Mouse (Mus musculus): Measurements from ENCODE around the gene Fosb. TPM values are rescaled to one million over a fixed set of nuclear protein-coding genes. Genes with fewer than 3 reads are reported as not detected.

The Fosb gene
- polyA plus RNA-seq, 1 experiment from 2014 or later, result not detected

DNA sequence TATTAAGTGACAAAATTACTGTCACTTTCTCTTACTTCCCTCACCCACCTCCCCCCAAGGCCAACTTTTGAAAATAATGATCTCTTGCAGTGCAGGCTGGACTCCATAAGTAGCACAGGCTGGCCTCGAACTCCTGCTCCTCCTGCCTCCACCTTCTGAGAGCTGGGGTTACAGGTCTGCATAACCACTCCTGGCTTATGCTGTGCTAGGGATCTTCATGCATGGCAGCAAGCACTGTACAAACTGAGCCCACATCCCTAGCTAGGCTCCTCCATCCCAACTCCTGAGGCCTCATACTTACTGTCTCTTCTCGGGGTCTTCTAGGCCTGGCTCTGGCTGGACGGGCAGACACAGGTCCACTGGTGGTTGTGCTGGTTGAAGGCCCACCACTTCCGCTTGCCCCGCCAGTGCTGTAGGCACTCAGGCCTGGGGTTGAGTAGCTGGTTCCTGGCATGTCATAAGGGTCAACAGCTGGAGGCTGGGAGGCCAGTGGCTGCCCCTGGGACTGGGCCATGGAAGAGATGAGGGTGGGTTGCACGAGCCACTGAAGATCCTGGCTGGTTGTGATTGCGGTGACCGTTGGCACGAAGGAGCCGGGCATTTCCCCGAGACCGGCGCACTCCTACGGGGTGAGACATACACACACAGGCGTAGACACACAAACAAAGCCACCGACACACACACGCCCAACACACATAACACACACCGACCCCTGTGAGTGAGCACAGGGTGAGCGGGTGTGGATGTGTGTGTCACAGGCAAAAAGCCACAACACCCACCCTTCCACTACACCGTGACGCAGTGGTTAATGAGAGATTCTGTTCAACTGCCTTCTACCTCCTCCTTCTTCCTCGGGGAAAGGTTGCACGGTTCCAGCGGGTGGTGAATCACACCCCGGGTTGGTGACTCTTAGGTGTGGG lies 2.8 kb downstream of the Fosb start:
- ATAC-seq (ENCODE audit: low FRiP score) (no peak), DNase-seq (ENCODE audit: low spot score) (no peak)
- H3K9ac ChIP-seq (ENCODE audit: low read depth, low read length), result no peak overlapping the region
- 74% methylated on average over 25 of the region's 25 CpGs for WGBS
- H3K9me3 ChIP-seq (ENCODE audit: control insufficient read depth, low read length), result no peaks in the 10 kb centered on the region
- peaks cover 56% of the 10 kb centered on the region for H3K27me3 ChIP-seq (ENCODE audit: control insufficient read depth, insufficient read depth, low read length)
- no peak overlapping the region for H3K4me3 ChIP-seq (ENCODE audit: low read depth, low read length)
- no peaks in the 10 kb centered on the region for H3K36me3 ChIP-seq (ENCODE audit: control insufficient read depth, insufficient read depth, low read length)
- H3K4me1 ChIP-seq (replicated peaks; ENCODE audit: control insufficient read depth, insufficient read depth, low read length), result peaks cover 3% of the 10 kb centered on the region; the same call in 1 of the 2 replicates
- no peak overlapping the region for H3K4me2 ChIP-seq (replicated peaks; ENCODE audit: low read depth, low read length)
- H3K27ac ChIP-seq (ENCODE audit: low read depth, low read length), result no peak overlapping the region

GRCm38 (mm10) chr7:19305796-19306765 lies 3.8 kb downstream of the Fosb start:
- H3K9me3 ChIP-seq (ENCODE audit: control insufficient read depth, low read length), result no peaks in the 10 kb centered on the region
- H3K4me3 ChIP-seq (ENCODE audit: low read depth, low read length), result no peak overlapping the region
- no peak overlapping the region for H3K27ac ChIP-seq (ENCODE audit: low read depth, low read length)
- H3K9ac ChIP-seq (ENCODE audit: low read depth, low read length), result no peak overlapping the region
- peaks cover 7% of the 10 kb centered on the region; the same call in 1 of the 2 replicates for H3K4me1 ChIP-seq (replicated peaks; ENCODE audit: control insufficient read depth, insufficient read depth, low read length)
- H3K36me3 ChIP-seq (ENCODE audit: control insufficient read depth, insufficient read depth, low read length), result no peaks in the 10 kb centered on the region
- DNase-seq (ENCODE audit: low spot score), result no peak
- ATAC-seq (ENCODE audit: low FRiP score), result no peak
- H3K4me2 ChIP-seq (replicated peaks; ENCODE audit: low read depth, low read length), result no peak overlapping the region
- WGBS, result 51% methylated on average over 16 of the region's 16 CpGs
- H3K27me3 ChIP-seq (ENCODE audit: control insufficient read depth, insufficient read depth, low read length), result peaks cover 61% of the 10 kb centered on the region

- Histone ChIP-seq H3K36me3 (ENCODE audit: control insufficient read depth, insufficient read depth, low read length) (no peaks in the 10 kb centered on the region), H3K9me3 (ENCODE audit: control insufficient read depth, low read length) (no peaks in the 10 kb centered on the region), H3K27me3 (ENCODE audit: control insufficient read depth, insufficient read depth, low read length) (peaks cover 61% of the 10 kb centered on the region), H3K27ac (ENCODE audit: low read depth, low read length) (no peak overlapping the region), H3K4me1 (replicated peaks; ENCODE audit: control insufficient read depth, insufficient read depth, low read length) (peaks cover 7% of the 10 kb centered on the region; the same call in 1 of the 2 replicates), H3K4me2 (replicated peaks; ENCODE audit: low read depth, low read length) (no peak overlapping the region), H3K4me3 (ENCODE audit: low read depth, low read length) (no peak overlapping the region), H3K9ac (ENCODE audit: low read depth, low read length) (no peak overlapping the region)
- DNase-seq (ENCODE audit: low spot score), result no peak
- no peak for ATAC-seq (ENCODE audit: low FRiP score)
- 15% methylated on average over 6 of the region's 6 CpGs for WGBS
Observed at GRCm38 (mm10) chr7:19305413-19305735, 4.5 kb downstream of the Fosb start.

- 1% methylated on average over 48 of the region's 48 CpGs for WGBS
- H3K27me3 ChIP-seq (ENCODE audit: control insufficient read depth, insufficient read depth, low read length), result peaks cover 61% of the 10 kb centered on the region
Observed at GRCm38 (mm10) chr7:19304501-19305412, 5.1 kb downstream of the Fosb start.

DNA sequence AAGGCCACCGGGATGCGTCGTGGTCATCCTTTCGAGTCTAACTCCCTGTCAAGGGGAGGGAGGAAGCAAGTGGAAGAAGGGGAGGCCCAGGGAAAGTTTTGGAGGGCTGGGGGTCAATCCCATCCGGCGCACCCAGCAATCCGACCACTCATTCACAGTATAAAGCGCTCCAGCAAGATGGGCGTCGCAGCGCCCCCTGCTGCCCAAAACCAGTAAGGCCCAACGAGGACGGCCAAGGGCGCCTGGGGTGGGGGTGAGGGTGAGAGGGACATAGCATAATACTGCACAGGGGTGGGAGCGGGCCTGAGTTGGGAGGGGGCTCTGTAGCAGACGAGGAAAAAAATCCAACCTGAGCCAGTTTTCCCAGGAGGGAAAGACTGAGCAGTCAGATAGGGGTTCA lies 6.1 kb downstream of the Fosb start:
- no peaks in the 10 kb centered on the region for H3K36me3 ChIP-seq (ENCODE audit: control insufficient read depth, insufficient read depth, low read length)
- H3K4me2 ChIP-seq (replicated peaks; ENCODE audit: low read depth, low read length), result no peak overlapping the region; the same call in 1 of the 2 replicates
- no peak overlapping the region for H3K9ac ChIP-seq (ENCODE audit: low read depth, low read length)
- DNase-seq (ENCODE audit: low spot score) (peak; percentile 93), ATAC-seq (ENCODE audit: low FRiP score) (no peak)
- peaks cover 4% of the 10 kb centered on the region; the same call in 1 of the 2 replicates for H3K4me1 ChIP-seq (replicated peaks; ENCODE audit: control insufficient read depth, insufficient read depth, low read length)
- H3K4me3 ChIP-seq (ENCODE audit: low read depth, low read length), result peak overlapping the region; percentile 1; the same call in 1 of the 2 replicates
- no peaks in the 10 kb centered on the region for H3K9me3 ChIP-seq (ENCODE audit: control insufficient read depth, low read length)
- WGBS, result 3% methylated on average over 16 of the region's 16 CpGs
- no peak overlapping the region for H3K27ac ChIP-seq (ENCODE audit: low read depth, low read length)
- H3K27me3 ChIP-seq (ENCODE audit: control insufficient read depth, insufficient read depth, low read length), result peaks cover 56% of the 10 kb centered on the region

More at GRCm38 (mm10) chr7:19304501-19305412, 5.1 kb downstream of the Fosb start:
- Histone ChIP-seq H3K4me3 (ENCODE audit: low read depth, low read length) (peak overlapping the region; percentile 21; the same call in 1 of the 2 replicates), H3K9ac (ENCODE audit: low read depth, low read length) (peak overlapping the region; percentile 4; the same call in 1 of the 2 replicates), H3K4me1 (replicated peaks; ENCODE audit: control insufficient read depth, insufficient read depth, low read length) (peaks cover 7% of the 10 kb centered on the region; the same call in 1 of the 2 replicates), H3K36me3 (ENCODE audit: control insufficient read depth, insufficient read depth, low read length) (no peaks in the 10 kb centered on the region), H3K4me2 (replicated peaks; ENCODE audit: low read depth, low read length) (peak overlapping the region; percentile 27), H3K9me3 (ENCODE audit: control insufficient read depth, low read length) (no peaks in the 10 kb centered on the region), H3K27ac (ENCODE audit: low read depth, low read length) (no peak overlapping the region)
- ATAC-seq (ENCODE audit: low FRiP score), result no peak
- peak; percentile 38 for DNase-seq (ENCODE audit: low spot score)

DNA sequence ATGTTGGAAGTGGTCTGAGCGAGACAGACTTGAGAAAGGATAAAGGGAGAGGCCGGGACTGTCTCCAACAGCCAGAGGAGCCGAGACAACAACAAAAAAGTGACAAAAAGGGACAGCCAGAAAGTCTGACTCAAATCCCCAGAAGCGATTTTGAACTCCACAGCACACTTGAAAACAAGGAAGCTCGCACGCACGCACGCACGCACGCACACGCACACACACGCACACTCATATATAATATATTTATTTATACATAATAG lies 6.9 kb downstream of the Fosb start:
- peaks cover 56% of the 10 kb centered on the region for H3K27me3 ChIP-seq (ENCODE audit: control insufficient read depth, insufficient read depth, low read length)
- WGBS, result 73% methylated on average over 12 of the region's 12 CpGs
- DNase-seq (ENCODE audit: low spot score), result no peak
- no peak overlapping the region for H3K4me2 ChIP-seq (replicated peaks; ENCODE audit: low read depth, low read length)
- H3K9me3 ChIP-seq (ENCODE audit: control insufficient read depth, low read length), result no peaks in the 10 kb centered on the region
- peaks cover 4% of the 10 kb centered on the region; the same call in 1 of the 2 replicates for H3K4me1 ChIP-seq (replicated peaks; ENCODE audit: control insufficient read depth, insufficient read depth, low read length)
- no peak overlapping the region for H3K9ac ChIP-seq (ENCODE audit: low read depth, low read length)
- no peak overlapping the region for H3K4me3 ChIP-seq (ENCODE audit: low read depth, low read length)
- H3K36me3 ChIP-seq (ENCODE audit: control insufficient read depth, insufficient read depth, low read length), result no peaks in the 10 kb centered on the region
- ATAC-seq (ENCODE audit: low FRiP score), result no peak
- H3K27ac ChIP-seq (ENCODE audit: low read depth, low read length), result no peak overlapping the region

DNA sequence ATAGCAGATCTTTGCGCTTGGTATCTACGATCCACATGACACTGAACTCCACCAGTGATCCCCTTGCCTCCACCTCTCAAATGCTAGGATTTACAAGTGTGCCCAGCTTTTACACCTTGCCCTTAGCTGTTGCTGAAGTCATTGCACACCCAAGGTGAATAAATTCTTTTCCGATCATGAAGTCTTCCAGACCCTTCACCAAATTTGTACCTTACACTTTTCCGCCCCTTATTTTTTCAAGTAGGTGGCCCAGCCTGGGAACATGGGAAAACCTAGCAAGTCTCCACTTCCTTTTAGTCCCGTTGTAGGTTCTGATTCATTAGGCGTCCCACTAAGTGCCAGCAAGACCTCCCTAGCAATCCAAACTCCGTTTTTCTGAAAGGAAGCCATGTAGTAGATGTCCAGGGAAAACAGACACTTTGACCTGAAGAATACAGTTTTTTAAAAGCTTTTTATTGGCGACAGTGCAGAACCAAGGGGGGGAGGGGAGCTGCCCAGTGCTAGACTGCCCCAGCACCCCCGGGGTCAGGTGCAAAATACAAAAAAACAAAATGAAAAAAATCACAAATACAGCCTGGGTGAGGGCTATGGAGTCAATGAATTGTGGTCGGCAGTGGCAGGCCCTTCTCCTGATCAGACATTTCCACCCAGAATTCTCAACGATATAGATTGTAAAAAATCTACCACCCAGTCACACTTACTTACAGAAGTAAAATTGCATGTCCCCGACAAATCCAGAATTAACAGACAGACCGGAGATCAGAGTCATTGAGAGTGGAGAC lies 7.4 kb downstream of the Fosb start:
- H3K4me1 ChIP-seq (replicated peaks; ENCODE audit: control insufficient read depth, insufficient read depth, low read length), result peaks cover 4% of the 10 kb centered on the region; the same call in 1 of the 2 replicates
- 53% methylated on average over 13 of the region's 13 CpGs for WGBS
- 0 out of 2 replicates have a peak overlapping the region, but pooled peaks have one; percentile 17 for H3K4me2 ChIP-seq (replicated peaks; ENCODE audit: low read depth, low read length)
- ATAC-seq (ENCODE audit: low FRiP score) (no peak), DNase-seq (ENCODE audit: low spot score) (no peak)
- H3K36me3 ChIP-seq (ENCODE audit: control insufficient read depth, insufficient read depth, low read length), result no peaks in the 10 kb centered on the region
- H3K27ac ChIP-seq (ENCODE audit: low read depth, low read length), result no peak overlapping the region
- no peak overlapping the region for H3K9ac ChIP-seq (ENCODE audit: low read depth, low read length)
- H3K27me3 ChIP-seq (ENCODE audit: control insufficient read depth, insufficient read depth, low read length), result peaks cover 56% of the 10 kb centered on the region
- no peak overlapping the region for H3K4me3 ChIP-seq (ENCODE audit: low read depth, low read length)
- no peaks in the 10 kb centered on the region for H3K9me3 ChIP-seq (ENCODE audit: control insufficient read depth, low read length)

All from hindbrain, embryonic 11.5 days (tissue).